Mouse (Mus musculus): ENCODE measurements around the gene Bach1.

DNA sequence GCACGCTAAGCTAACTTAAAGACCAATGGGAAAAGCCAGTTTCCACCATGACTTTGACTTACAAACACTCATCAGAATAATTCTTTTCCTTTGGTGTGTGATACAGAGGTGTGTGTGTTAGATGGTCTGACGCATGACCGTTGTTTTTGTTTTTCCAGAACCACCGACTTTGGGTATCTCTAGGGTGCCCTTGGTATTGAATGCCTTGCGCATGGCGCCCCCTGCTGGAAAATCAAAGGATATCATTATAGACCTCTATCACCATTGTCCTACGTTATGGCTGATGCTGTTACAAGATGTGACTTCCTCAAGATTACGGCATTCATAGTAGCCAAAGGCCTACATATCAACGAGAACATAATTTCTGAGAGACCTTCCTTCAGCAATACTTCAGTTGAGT, 56.1 kb downstream of the Bach1 start:
- TF ChIP-seq POLR2A (IDR thresholded peaks at IDR 0.05; ENCODE audit: low read depth, low read length) (no peak), CTCF (IDR thresholded peaks at IDR 0.05; ENCODE audit: borderline replicate concordance, insufficient read depth, low read length) (no peak)
